21 mouse cellular contexts compared by ENCODE assay signal in the genomic region with DNA sequence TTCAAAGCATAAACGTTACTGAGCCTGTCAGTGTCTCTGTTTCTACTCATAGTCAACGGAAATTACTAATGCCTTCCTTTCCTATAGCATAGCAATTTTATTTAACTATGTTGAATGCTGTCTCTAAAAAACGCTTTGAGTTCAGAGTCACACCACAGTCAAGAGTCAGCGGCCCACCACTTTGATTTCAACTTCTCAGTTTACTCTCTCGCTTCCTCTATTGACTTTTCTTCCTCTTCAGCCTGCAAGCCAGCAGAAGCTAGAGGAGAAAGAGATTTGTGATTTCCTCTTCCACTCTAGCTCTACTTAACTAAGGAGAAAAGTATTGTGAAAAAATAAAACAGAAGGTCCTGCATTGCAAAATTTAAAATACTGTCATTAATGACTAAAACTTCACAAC. TPM values are rescaled to one million over a fixed set of nuclear protein-coding genes. Genes with fewer than 3 reads are reported as not detected.
DNase-seq lines count a peak whose midpoint lies in the region; ATAC-seq and TF ChIP-seq lines count a peak whose summit lies in the region.
"Had no signal": no experiment of that assay in that cellular context is flagged by ENCODE, and none has a peak within 500 bp of the region (broad histone marks: within the 10 kb centered on the region; RNA-seq: fewer than 3 reads in every experiment).

No protein-coding gene starts in this region.

- H3K4me1 ChIP-seq in lung, embryonic 14.5 days (ENCODE audit: insufficient read depth), result no peaks in the 10 kb centered on the region
- H3K4me1 ChIP-seq in lung, adult 2 months (ENCODE audit: control insufficient read depth, insufficient read depth, low read length), result peaks cover 2% of the 10 kb centered on the region; the same call in 1 of the 2 replicates
- H3K4me1 ChIP-seq in CH12.LX (ENCODE audit: control insufficient read depth in 1 of 2, insufficient read depth in 2 of 2), result peaks cover 0 to 6% of the 10 kb centered on the region in 2 experiments; a peak in 1 of 4 replicates
- no peaks in the 10 kb centered on the region for H3K4me1 ChIP-seq in lung, postnatal 0 days (ENCODE audit: insufficient read depth, low read depth, low read length)
- H3K4me1 ChIP-seq: heart, embryonic 12.5 days; limb, embryonic 15.5 days; lung, embryonic 15.5 days; midbrain, embryonic 13.5 days; stomach, embryonic 15.5 days had no signal

- dilution Hi-C loops in CH12.LX (cut with MboI; ENCODE audit: extremely low pct_ligation_motif_present, extremely low pct_unique_long_range_greater_than_20kb, low sequenced_read_pairs), result no loop called here

- TF ChIP-seq CTCF in lung, embryonic 14.5 days (IDR thresholded peaks at IDR 0.05; ENCODE audit: low read depth), result no peak
- no peak for TF ChIP-seq CTCF in lung, adult 2 months (IDR thresholded peaks at IDR 0.05; ENCODE audit: insufficient read depth, low read length)
- no peak for TF ChIP-seq CTCF in CH12.LX (conservative IDR thresholded peaks at IDR 0.05 in 1 of 2, IDR thresholded peaks at IDR 0.05 in 1 of 2; ENCODE audit: low read depth in 2 of 2, low read length in 2 of 2)
- TF ChIP-seq CTCF in lung, postnatal 0 days (IDR thresholded peaks at IDR 0.05), result no peak

- no peak overlapping the region for H3K27ac ChIP-seq in lung, embryonic 14.5 days (ENCODE audit: low read depth)
- H3K27ac ChIP-seq in CH12.LX (ENCODE audit: insufficient read depth, low read depth), result no peak overlapping the region
- H3K27ac ChIP-seq in lung, postnatal 0 days (ENCODE audit: low read length), result no peak overlapping the region
- H3K27ac ChIP-seq: kidney, postnatal 0 days; limb, embryonic 15.5 days; lung, embryonic 15.5 days; midbrain, embryonic 13.5 days; stomach, embryonic 15.5 days had no signal

- H3K36me3 ChIP-seq in lung, embryonic 14.5 days (ENCODE audit: insufficient read depth), result no peaks in the 10 kb centered on the region
- H3K36me3 ChIP-seq in CH12.LX (replicated peaks in 1 of 2; ENCODE audit: control insufficient read depth in 1 of 2, insufficient read depth in 1 of 2, low read length in 1 of 2), result no peaks in the 10 kb centered on the region
- no peaks in the 10 kb centered on the region for H3K36me3 ChIP-seq in lung, postnatal 0 days (ENCODE audit: insufficient read depth, low read length)
- H3K36me3 ChIP-seq: heart, embryonic 12.5 days; limb, embryonic 15.5 days; lung, embryonic 15.5 days; midbrain, embryonic 13.5 days; stomach, embryonic 15.5 days had no signal

- no peaks in the 10 kb centered on the region for H3K27me3 ChIP-seq in lung, embryonic 14.5 days (ENCODE audit: insufficient read depth, low read length)
- H3K27me3 ChIP-seq in CH12.LX (replicated peaks), result no peaks in the 10 kb centered on the region
- H3K27me3 ChIP-seq in lung, postnatal 0 days (replicated peaks; ENCODE audit: insufficient read depth, low read length), result no peaks in the 10 kb centered on the region
- H3K27me3 ChIP-seq: heart, embryonic 12.5 days; limb, embryonic 15.5 days; lung, embryonic 15.5 days; midbrain, embryonic 13.5 days; stomach, embryonic 15.5 days had no signal

- no peak for TF ChIP-seq RAD21 in CH12.LX (IDR thresholded peaks at IDR 0.05; ENCODE audit: low read depth, low read length)

- H3K4me2 ChIP-seq in lung, embryonic 14.5 days, result no peak overlapping the region
- H3K4me2 ChIP-seq in CH12.LX (ENCODE audit: insufficient read depth, low read depth, poor library complexity, severe bottlenecking), result no peak overlapping the region
- no peak overlapping the region for H3K4me2 ChIP-seq in lung, postnatal 0 days (replicated peaks; ENCODE audit: low read depth, low read length)
- H3K4me2 ChIP-seq: heart, embryonic 12.5 days; limb, embryonic 15.5 days; lung, embryonic 15.5 days; midbrain, embryonic 13.5 days; stomach, embryonic 15.5 days had no signal

- ATAC-seq in lung, embryonic 14.5 days (ENCODE audit: insufficient read depth), result peak; percentile 21; the same call in 1 of the 2 replicates
- ATAC-seq in lung, postnatal 0 days, result peak; percentile 43; the same call in 1 of the 2 replicates
- ATAC-seq: forebrain, postnatal 0 days; midbrain, embryonic 13.5 days had no signal

- no peak overlapping the region for H3K9ac ChIP-seq in lung, embryonic 14.5 days
- no peak overlapping the region for H3K9ac ChIP-seq in CH12.LX (ENCODE audit: insufficient read depth, low read depth)
- H3K9ac ChIP-seq in lung, postnatal 0 days (replicated peaks; ENCODE audit: low read depth), result no peak overlapping the region
- H3K9ac ChIP-seq: forebrain, postnatal 0 days; heart, embryonic 12.5 days; limb, embryonic 15.5 days; lung, embryonic 15.5 days; midbrain, embryonic 13.5 days; stomach, embryonic 15.5 days had no signal

- 28% methylated on average over 5 of the region's 5 CpGs for WGBS in lung, embryonic 14.5 days
- 48% methylated on average over 5 of the region's 5 CpGs for WGBS in lung, adult 2 months
- 24% methylated on average over 5 of the region's 5 CpGs for WGBS in lung, postnatal 0 days

- H3K79me2 ChIP-seq in CH12.LX (replicated peaks; ENCODE audit: control insufficient read depth, extremely low read depth, insufficient read depth, poor library complexity, severe bottlenecking), result no peaks in the 10 kb centered on the region

- H3K9me3 ChIP-seq in lung, embryonic 14.5 days (ENCODE audit: low read depth, low read length), result no peaks in the 10 kb centered on the region
- H3K9me3 ChIP-seq in CH12.LX (replicated peaks; ENCODE audit: low read length), result no peaks in the 10 kb centered on the region
- H3K9me3 ChIP-seq in lung, postnatal 0 days (ENCODE audit: low read length), result no peaks in the 10 kb centered on the region
- H3K9me3 ChIP-seq: heart, embryonic 12.5 days; limb, embryonic 15.5 days; lung, embryonic 15.5 days; midbrain, embryonic 13.5 days; stomach, embryonic 15.5 days had no signal

- peak; percentile 44 for DNase-seq in lung, embryonic 14.5 days
- DNase-seq in lung, adult 2 months, result no peak
- DNase-seq in CH12.LX (ENCODE audit: extremely low read depth), result peak; percentile 20
- peak; percentile 54 for DNase-seq in lung, postnatal 0 days (ENCODE audit: low spot score)
- DNase-seq in naive thymus-derived CD4-positive, alpha-beta T cell, adult 2 months (ENCODE audit: low read depth), result peak; percentile 33
- no peak for DNase-seq in cerebellum, postnatal 25 days
- DNase-seq in testis, postnatal 10 days (ENCODE audit: low spot score), result no peak
- DNase-seq in frontal cortex, postnatal 10 days (ENCODE audit: low spot score in 2 of 2), result no peak
- DNase-seq: adrenal gland, postnatal 25 days; cerebellum, postnatal 14 days; forebrain, postnatal 0 days; gastrocnemius, postnatal 14 days; heart, postnatal 4 days; right cerebral cortex, postnatal 25 days; thymus, postnatal 4 days had no signal

- no peak overlapping the region for H3K4me3 ChIP-seq in lung, embryonic 14.5 days (ENCODE audit: low read depth, low read length)
- no peak overlapping the region for H3K4me3 ChIP-seq in lung, adult 2 months (replicated peaks; ENCODE audit: extremely low read depth, low read depth, low read length)
- H3K4me3 ChIP-seq in CH12.LX (replicated peaks in 1 of 3; ENCODE audit: low read depth in 2 of 3, low read length in 2 of 3, poor library complexity in 1 of 3), result no peak overlapping the region
- no peak overlapping the region for H3K4me3 ChIP-seq in lung, postnatal 0 days (ENCODE audit: low read depth, low read length)
- H3K4me3 ChIP-seq: heart, embryonic 12.5 days; limb, embryonic 15.5 days; lung, embryonic 15.5 days; midbrain, embryonic 13.5 days; stomach, embryonic 15.5 days had no signal

- no peak for TF ChIP-seq POLR2A in lung, adult 2 months (IDR thresholded peaks at IDR 0.05; ENCODE audit: borderline replicate concordance, extremely low read depth, low read depth, low read length)
- TF ChIP-seq POLR2A in CH12.LX (IDR thresholded peaks at IDR 0.05; ENCODE audit: low read depth, low read length), result no peak

- in situ Hi-C loops in CH12.LX (cut with MboI; ENCODE audit: low pct_ligation_motif_present, low pct_unique_long_range_greater_than_20kb, low sequenced_read_pairs), result no loop called here

- TF ChIP-seq EP300 in CH12.LX (IDR thresholded peaks at IDR 0.05; ENCODE audit: low read length), result no peak
- TF ChIP-seq EP300 in lung, postnatal 0 days (IDR thresholded peaks at IDR 0.05), result no peak

TF ChIP-seq in CH12.LX, 34 proteins besides CTCF, POLR2A, EP300 and RAD21:
- TF ChIP-seq HCFC1 (IDR thresholded peaks at IDR 0.05; ENCODE audit: low read depth, low read length) (no peak), MAZ (IDR thresholded peaks at IDR 0.05; ENCODE audit: low read depth, low read length) (no peak), ZNF384 (IDR thresholded peaks at IDR 0.05; ENCODE audit: low read depth, low read length) (no peak), USF2 (conservative IDR thresholded peaks at IDR 0.05; ENCODE audit: low read depth, low read length) (no peak), USF1 (IDR thresholded peaks at IDR 0.05; ENCODE audit: low read depth, low read length) (no peak), MYC (IDR thresholded peaks at IDR 0.05; ENCODE audit: low read depth, low read length) (no peak)

RNA-seq across cellular contexts. Expression of gene Rps6ka3, which starts 10.0 kb away (rescaled TPM):
- 6.6 and 6.9 TPM in 2 replicates for polyA plus RNA-seq in lung, embryonic 14.5 days (2014; fragmentation: Nextera tagmentation; extraction: Ambion mirVana)
- 14.6 and 19.2 TPM in 2 replicates for polyA plus RNA-seq in lung, adult 2 months (2012; rRNA removed)
- total RNA-seq in CH12.LX (2012; rRNA removed) (5.9 and 6.9 TPM in 2 replicates), CH12.LX (2014; rRNA removed) (16.7 and 20.9 TPM in 2 replicates)
- 13.1 and 13.5 TPM in 2 replicates for polyA plus RNA-seq in CH12.LX (2012; ENCODE audit: insufficient read length, low read depth)
- 6.6 and 6.8 TPM in 2 replicates for polyA plus RNA-seq in lung, postnatal 0 days (2015; fragmentation: Nextera tagmentation; extraction: Ambion mirVana)

Comparison
In these comparisons a context has a peak if more than half of its experiments do, and no peak if none do; other contexts are left out.
1. DNase-seq: peak in lung, embryonic 14.5 days (single experiment), CH12.LX (single experiment), lung, postnatal 0 days (single experiment) and naive thymus-derived CD4-positive, alpha-beta T cell, adult 2 months (single experiment); none in lung, adult 2 months (single experiment), cerebellum, postnatal 25 days (0 of 2), testis, postnatal 10 days (single experiment) and frontal cortex, postnatal 10 days (0 of 2).